Mouse (Mus musculus) stomach, embryonic 15.5 days (tissue): Measurements from ENCODE around the gene Atp13a3. TPM values are rescaled to one million over a fixed set of nuclear protein-coding genes. Genes with fewer than 3 reads are reported as not detected.

ENCODE experiments used
- ATAC-seq: fragments of 200-750 bp; cut with Nextera tagmentation; 2 replicates; pipeline ENCODE4 v1.8.0; 2017; ENCODE audit warnings: low read depth, moderate number of reproducible peaks, moderate TSS enrichment; ENCODE audit not compliant: insufficient read depth, low FRiP score
- H3K27ac ChIP-seq: fragments of 300-500 bp; sonication (generic); 2 replicates; pipeline ENCODE4 v1.5.1; 2015; ENCODE audit warnings: mild to moderate bottlenecking, inconsistent platforms
- H3K27me3 ChIP-seq: fragments of 300-500 bp; sonication (generic); replicated peaks from 2 replicates; pipeline ENCODE4 v1.6.1; 2015; ENCODE audit warnings: inconsistent platforms
- H3K36me3 ChIP-seq: fragments of 300-500 bp; sonication (generic); 2 replicates; pipeline ENCODE4 v1.6.1; 2015; ENCODE audit warnings: inconsistent platforms
- H3K4me1 ChIP-seq: fragments of 300-500 bp; sonication (generic); 2 replicates; pipeline ENCODE4 v1.6.1; 2015; ENCODE audit warnings: inconsistent platforms
- H3K4me2 ChIP-seq: fragments of 300-500 bp; sonication (generic); 2 replicates; pipeline ENCODE4 v1.6.1; 2015; ENCODE audit warnings: mild to moderate bottlenecking, inconsistent platforms
- H3K4me3 ChIP-seq: fragments of 300-500 bp; sonication (generic); replicated peaks from 2 replicates; pipeline ENCODE4 v1.5.1; 2015; ENCODE audit warnings: inconsistent platforms
- H3K9ac ChIP-seq: fragments of 300-500 bp; sonication (generic); 2 replicates; pipeline ENCODE4 v1.6.1; 2015; ENCODE audit warnings: inconsistent platforms
- H3K9me3 ChIP-seq: fragments of 300-500 bp; sonication (generic); 2 replicates; pipeline ENCODE4 v1.6.1; 2016; ENCODE audit warnings: inconsistent platforms
- WGBS: fragments of 180-500 bp; shearing (Covaris S2); methylation state at CpG from one replicate; pipeline ENCODE4 v1.1.7; 2015; 5-methylcytosine and 5-hydroxymethylcytosine counted together
- polyA plus RNA-seq: library from polyadenylated mRNA; unstranded; fragments of >200 nt; fragmentation: Nextera tagmentation; extraction: Ambion mirVana; gene quantifications from 2 replicates; pipeline ENCODE4 v1.2.1, GENCODE M21; 2015

Atp13a3 gene
- polyA plus RNA-seq, 1 experiment from 2014 or later, result 14.1 TPM

DNA sequence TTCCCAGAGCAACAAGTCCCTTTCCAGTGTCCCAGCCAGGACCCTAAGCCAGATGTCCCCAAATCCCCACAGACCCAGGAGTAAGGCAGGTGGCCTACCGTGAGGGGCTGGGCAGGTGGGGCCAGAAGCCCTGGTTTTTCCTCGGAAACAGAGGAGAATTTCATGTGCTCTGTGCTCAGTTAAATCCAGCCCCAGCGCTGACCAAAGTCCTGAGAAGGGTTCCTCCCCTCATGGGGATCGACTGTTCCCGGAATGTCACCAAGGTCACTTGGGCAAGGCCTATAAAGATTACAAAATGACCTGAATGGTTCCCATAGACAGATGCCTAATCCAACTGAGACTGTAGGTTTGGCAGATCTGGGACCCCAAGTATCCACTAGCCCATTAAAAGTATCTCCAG, 138.4 kb downstream of the Atp13a3 start, which contains the start of gene Cpn2:
Cpn2 (minus strand) TSS at position 141 of the 400 bp plus-strand sequence.
- H3K27ac ChIP-seq, result no peak within 1 kb of the TSS
- no peak within 1 kb of the TSS for H3K4me3 ChIP-seq
- H3K9me3 ChIP-seq, result no peaks in the 10 kb centered on the region
- H3K4me1 ChIP-seq, result 0 out of 2 replicates have a peak, but pooled peaks cover 3% of the 10 kb centered on the region
- H3K4me2 ChIP-seq, result no peak within 1 kb of the TSS
- H3K9ac ChIP-seq, result no peak within 1 kb of the TSS
- ATAC-seq, result no peak
- H3K27me3 ChIP-seq, result no peaks in the 10 kb centered on the region
- H3K36me3 ChIP-seq, result no peaks in the 10 kb centered on the region
- 65% methylated on average over 5 of the region's 5 CpGs for WGBS

- no peaks in the 10 kb centered on the region for H3K27me3 ChIP-seq
- H3K4me2 ChIP-seq, result no peak overlapping the region
- ATAC-seq, result no peak
Measured at GRCm38 (mm10) chr16:30266561-30266960, 139.2 kb downstream of the Atp13a3 start.

GRCm38 (mm10) chr16:30265611-30266010, 140.2 kb downstream of the Atp13a3 start:
- Histone ChIP-seq H3K4me2 (no peak overlapping the region), H3K36me3 (no peaks in the 10 kb centered on the region), H3K9me3 (no peaks in the 10 kb centered on the region), H3K4me1 (no peaks in the 10 kb centered on the region), H3K4me3 (no peak overlapping the region), H3K9ac (no peak overlapping the region), H3K27ac (no peak overlapping the region), H3K27me3 (no peaks in the 10 kb centered on the region)
- 55% methylated on average over 4 of the region's 4 CpGs for WGBS
- ATAC-seq, result peak; percentile 48; the same call in 1 of the 2 replicates

More at GRCm38 (mm10) chr16:30266561-30266960, 139.2 kb downstream of the Atp13a3 start:
- no peak overlapping the region for H3K27ac ChIP-seq
- H3K9ac ChIP-seq, result no peak overlapping the region
- WGBS, result 81% methylated on average over 5 of the region's 5 CpGs
- H3K4me1 ChIP-seq, result no peaks in the 10 kb centered on the region
- no peak overlapping the region for H3K4me3 ChIP-seq
- H3K9me3 ChIP-seq, result no peaks in the 10 kb centered on the region
- no peaks in the 10 kb centered on the region for H3K36me3 ChIP-seq

GRCm38 (mm10) chr16:30263156-30263555, 142.6 kb downstream of the Atp13a3 start:
- no peak overlapping the region for H3K27ac ChIP-seq
- no peaks in the 10 kb centered on the region for H3K27me3 ChIP-seq
- no peaks in the 10 kb centered on the region for H3K9me3 ChIP-seq
- no peaks in the 10 kb centered on the region for H3K36me3 ChIP-seq
- ATAC-seq, result no peak
- no peaks in the 10 kb centered on the region for H3K4me1 ChIP-seq
- H3K4me2 ChIP-seq, result no peak overlapping the region
- H3K4me3 ChIP-seq, result no peak overlapping the region
- WGBS, result 60% methylated on average over 4 of the region's 4 CpGs
- H3K9ac ChIP-seq, result no peak overlapping the region

GRCm38 (mm10) chr16:30262664-30263063, 143.1 kb downstream of the Atp13a3 start:
- no peak overlapping the region for H3K4me2 ChIP-seq
- no peak overlapping the region for H3K9ac ChIP-seq
- no peak overlapping the region for H3K27ac ChIP-seq
- H3K4me3 ChIP-seq, result no peak overlapping the region
- no peaks in the 10 kb centered on the region for H3K4me1 ChIP-seq
- H3K36me3 ChIP-seq, result no peaks in the 10 kb centered on the region
- WGBS, result 2% methylated on average over 2 of the region's 2 CpGs
- no peaks in the 10 kb centered on the region for H3K27me3 ChIP-seq
- no peaks in the 10 kb centered on the region for H3K9me3 ChIP-seq
- no peak for ATAC-seq

Other genes starting within 250 kb of the Atp13a3 start
- gene Cpn2, start 138.5 kb downstream of the Atp13a3 start, polyA plus RNA-seq, result 0.14 and 0.33 TPM in 2 replicates
- gene Lrrc15, start 122.7 kb downstream of the Atp13a3 start, polyA plus RNA-seq, result 0.39 and 0.49 TPM in 2 replicates
- gene Gp5, start 95.2 kb downstream of the Atp13a3 start, polyA plus RNA-seq, result 0.76 and 0.89 TPM in 2 replicates
- gene Tmem44, start 144.9 kb upstream of the Atp13a3 start, polyA plus RNA-seq, result 11.7 and 13.6 TPM in 2 replicates
- gene Lsg1, start 181.6 kb upstream of the Atp13a3 start, polyA plus RNA-seq, result 56.1 and 61.4 TPM in 2 replicates
- 16.8 and 19.4 TPM in 2 replicates for gene Fam43a, start 193.7 kb upstream of the Atp13a3 start, polyA plus RNA-seq